Mouse (Mus musculus) adipocyte (in vitro differentiated cells): Measurements from ENCODE around the gene Mindy2.

Experiments
- DNase-seq: peaks from one replicate; pipeline ENCODE4 v3.0.0-alpha.2; 2016; ENCODE audit warnings: low spot score

Gene Mindy2

DNA sequence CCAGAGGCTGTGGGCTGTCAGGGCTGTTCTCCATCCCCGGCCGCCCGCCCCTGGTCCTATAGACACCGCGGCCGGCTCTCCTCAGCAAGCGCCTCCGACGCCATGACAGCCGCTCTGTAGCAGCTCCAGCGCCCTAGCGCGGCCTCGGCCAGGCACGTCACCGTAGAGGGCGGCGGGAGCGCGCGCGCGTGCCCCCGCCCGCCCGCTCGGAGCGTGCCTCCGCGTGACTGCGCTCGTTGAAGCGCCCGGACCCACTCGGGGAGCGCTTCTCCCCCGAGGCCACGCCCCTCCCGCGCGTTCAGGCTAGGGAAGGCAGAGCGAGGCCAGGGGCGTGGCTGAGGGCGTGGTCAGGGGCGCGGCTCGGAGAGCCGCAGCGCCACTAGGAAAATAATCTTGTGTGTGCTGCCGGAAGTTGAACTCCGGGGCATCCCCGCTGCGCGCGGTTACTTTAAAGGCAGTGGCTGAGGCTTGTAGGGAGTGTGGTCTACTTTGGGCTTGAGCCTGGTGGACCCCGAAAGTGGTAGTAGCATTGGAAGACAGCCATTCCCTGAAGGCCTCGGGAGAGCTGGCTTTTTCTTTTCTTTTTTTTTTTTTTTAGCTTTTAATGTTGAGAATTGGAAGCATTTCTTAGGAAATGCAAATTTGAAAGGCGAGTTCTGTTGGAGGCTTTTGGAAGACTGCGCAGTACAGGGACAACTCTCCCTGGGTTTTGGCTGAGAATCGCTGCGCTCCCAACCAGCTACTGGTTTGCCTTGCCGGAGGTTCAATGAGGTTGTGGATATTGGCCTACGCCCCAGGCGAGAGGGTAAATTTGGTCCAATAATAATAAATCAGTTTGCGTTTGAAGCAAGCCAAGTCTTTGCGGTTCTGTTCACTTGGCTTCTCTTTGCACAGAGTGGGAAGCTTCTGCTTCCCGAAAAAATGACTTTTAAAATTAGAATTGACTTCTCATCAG is at the start of gene Mindy2:
Gene Mindy2 (minus strand): TSS at position 162 of the 955 bp plus-strand sequence.
- peak; percentile 97 for DNase-seq

DNA sequence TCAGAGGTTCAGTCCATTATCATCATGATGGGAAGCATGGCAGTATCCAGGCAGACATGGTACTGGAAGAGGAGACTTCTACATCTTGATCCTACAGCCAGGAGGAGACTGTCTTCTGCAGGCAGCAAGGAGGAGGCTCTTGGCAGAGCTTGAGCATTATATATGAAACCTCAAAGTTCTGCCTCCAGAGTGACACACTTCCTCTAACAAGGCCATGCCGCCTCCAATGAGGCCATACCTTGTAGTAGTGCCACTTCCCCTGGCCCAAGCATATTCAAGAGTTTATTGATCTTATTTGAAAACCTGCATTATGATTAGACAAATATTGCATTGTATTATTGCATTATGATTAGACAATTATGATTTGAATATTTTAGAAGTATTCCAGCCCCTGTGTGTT is 49.5 kb upstream of the Mindy2 start:
- DNase-seq, result no peak

- no peak for DNase-seq
Measured at GRCm38 (mm10) chr9:70703597-70704203, 46.7 kb upstream of the Mindy2 start.

DNA sequence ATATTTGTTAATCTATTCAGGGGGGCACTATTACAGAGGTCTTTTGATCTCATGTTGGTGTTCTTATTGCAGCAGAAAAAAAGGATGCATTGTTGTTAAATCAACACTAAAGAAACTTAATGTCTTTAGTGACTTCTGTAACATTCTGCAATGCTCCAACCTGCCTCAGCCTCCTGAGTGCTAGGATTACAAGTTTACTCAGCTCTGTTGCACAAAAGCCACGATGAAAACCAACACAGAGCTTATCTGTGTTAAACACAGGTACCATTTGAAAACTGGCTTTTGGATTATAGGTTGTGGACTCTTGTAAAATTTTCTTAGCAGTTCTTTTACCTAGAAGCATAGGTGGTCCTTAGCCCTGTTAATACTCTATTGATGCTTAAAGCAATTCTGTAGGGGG is 41.1 kb upstream of the Mindy2 start:
- no peak for DNase-seq

- no peak for DNase-seq
Measured at GRCm38 (mm10) chr9:70695723-70696122, 38.7 kb upstream of the Mindy2 start.

DNA sequence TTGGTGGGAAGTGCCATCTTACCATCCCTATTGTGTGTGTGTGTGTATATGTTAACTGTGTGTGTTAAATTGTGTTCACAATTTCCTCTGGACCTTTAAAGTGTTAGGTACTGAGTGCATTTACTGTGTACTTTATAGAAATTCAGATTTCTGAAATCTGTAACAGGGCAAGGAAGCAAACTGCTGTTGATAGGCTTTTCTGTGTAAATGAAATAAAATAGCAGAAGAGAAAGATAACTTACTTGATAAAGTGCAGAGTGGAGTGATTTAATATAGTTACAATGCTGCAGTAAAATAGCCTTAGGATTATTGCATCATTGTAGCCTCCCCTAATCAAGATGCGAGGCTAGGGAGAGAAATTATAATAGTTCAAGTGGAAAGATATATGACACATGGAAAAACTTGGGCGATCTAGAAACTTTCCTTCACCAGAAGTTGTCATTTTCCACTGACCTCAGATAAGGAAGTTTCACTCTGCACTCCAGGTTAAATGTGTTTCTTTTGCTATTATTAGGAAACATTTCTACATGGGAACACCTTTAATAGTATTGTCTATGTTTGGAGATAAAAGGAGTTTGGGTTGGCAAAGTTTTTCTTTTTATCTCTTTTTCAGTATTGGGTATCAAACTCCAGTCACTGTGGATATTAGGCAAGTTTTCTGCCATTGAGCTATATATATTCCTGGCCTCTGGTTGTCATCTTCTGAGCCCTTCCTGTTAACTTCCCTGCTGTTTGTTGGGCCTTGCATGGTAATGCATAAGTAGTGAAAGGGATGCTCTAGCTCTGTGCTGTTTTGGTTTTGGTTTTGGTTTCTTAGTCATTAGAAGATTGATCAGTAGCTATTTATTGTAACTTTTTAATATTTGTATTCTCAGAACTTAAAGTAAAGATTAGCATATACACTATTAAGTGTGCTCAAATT is 35.1 kb upstream of the Mindy2 start:
- no peak for DNase-seq

- no peak for DNase-seq
Measured at GRCm38 (mm10) chr9:70690579-70690978, 33.6 kb upstream of the Mindy2 start.

DNA sequence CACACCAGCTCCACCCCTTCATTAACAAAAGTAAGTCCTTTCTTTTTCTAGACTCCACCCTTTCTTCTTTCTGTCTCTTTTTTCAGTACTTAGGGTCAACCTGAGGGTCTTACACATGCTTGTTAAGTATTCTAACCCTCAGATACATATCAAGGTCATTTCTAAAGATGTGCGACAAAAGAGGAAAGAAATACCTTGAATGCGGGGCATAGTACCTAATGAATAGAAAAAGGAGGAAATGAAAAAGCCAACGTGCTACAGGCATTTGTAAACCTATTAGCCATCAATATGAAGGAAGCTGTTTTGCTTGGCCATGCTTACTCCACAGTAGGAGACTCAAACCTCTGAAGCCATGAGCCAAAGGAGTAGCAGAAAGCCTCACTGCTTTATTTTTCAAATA is 33.0 kb upstream of the Mindy2 start:
- no peak for DNase-seq

GRCm38 (mm10) chr9:70688301-70688968 is 31.5 kb upstream of the Mindy2 start:
- no peak for DNase-seq

DNA sequence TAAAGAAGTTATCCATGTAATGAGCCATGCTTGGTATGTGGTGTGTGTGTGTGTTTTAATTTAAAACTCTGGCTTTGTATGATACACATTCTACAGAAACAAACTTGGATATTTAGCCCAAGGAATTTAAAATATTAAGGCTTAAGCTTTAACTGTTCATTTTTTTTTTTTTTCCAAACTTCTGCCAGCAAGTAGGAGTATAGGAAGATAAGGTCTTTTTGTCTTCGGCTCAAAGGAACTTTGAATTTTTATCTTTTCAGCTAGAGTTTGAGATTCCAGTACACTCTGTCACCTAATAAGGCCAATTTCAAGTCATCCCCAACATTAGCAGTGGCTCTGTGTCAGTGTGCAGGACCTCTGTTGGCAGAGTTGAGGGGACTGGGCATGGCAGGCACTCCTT is 25.2 kb upstream of the Mindy2 start:
- no peak for DNase-seq

GRCm38 (mm10) chr9:70679132-70680091 is 22.4 kb upstream of the Mindy2 start:
- peak; percentile 44 for DNase-seq

- DNase-seq, result peak; percentile 97
Measured at GRCm38 (mm10) chr9:70678682-70679131, 21.7 kb upstream of the Mindy2 start, which contains the start of gene Adam10. TSS of gene Adam10 (plus strand) at chr9:70678997.

- DNase-seq, result no peak
Measured at GRCm38 (mm10) chr9:70675961-70676360, 19.0 kb upstream of the Mindy2 start.

DNA sequence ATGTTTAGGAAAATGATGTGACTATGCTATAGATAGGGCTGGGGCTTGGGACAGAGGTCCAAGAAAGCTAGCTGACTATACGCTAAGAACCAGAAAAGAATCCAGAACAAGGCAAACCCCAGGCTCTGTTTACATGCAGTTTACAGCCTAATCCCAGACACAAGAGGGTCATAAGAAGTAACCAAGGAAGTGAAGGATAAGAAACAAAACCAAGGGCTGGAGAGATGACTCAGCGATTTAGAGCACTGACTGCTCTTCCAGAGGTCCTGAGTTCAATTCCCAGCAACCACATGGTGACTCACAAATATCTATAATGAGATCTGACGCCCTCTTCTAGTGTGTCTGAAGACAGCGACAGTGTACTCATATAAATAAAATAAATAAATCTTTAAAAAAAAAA is 18.1 kb upstream of the Mindy2 start:
- no peak for DNase-seq

DNA sequence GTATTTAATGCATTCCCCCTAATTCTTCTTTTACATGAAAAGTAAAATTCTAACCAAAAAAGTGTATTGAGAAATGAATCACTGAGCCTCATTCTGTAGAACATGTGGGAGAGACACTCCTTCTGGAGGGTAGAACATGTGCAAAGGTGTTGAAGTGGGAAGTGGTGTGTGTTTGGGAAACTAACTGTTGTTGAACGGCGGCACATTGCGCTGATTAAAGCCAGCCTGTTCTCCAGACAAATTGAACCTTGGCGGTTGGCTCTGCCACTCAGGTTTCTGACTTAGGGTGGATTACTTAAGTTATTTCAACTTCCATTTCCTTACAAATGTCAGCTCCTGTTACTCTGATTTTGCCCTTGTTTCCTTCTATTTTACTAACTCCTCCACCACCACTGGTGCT is 16.7 kb upstream of the Mindy2 start:
- DNase-seq, result no peak

- peak; percentile 70 for DNase-seq
Measured at GRCm38 (mm10) chr9:70671772-70672579, 15.0 kb upstream of the Mindy2 start.

- no peak for DNase-seq
Measured at GRCm38 (mm10) chr9:70671278-70671677, 14.3 kb upstream of the Mindy2 start.

GRCm38 (mm10) chr9:70670381-70670780 is 13.4 kb upstream of the Mindy2 start:
- no peak for DNase-seq

DNA sequence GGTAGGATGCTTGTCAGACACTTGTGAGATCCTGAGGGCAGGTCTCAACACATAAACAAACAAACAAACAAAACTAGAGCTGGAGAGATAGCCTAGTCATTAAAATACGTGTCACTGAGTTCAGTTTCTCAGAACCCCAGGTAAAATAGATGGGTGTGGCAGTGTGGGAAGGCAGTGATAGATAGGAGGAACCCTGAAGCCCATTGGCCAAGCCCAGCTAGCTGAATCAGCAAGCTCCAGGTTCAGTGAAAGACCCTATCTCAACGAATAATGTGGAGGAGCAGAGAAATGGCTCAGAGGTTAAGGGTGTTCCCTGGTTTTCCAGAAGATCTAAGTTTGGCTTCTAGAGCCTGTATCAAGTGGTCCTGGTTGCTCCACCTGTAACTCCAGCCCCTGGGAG is 12.2 kb upstream of the Mindy2 start:
- no peak for DNase-seq

GRCm38 (mm10) chr9:70668048-70668447 is 11.1 kb upstream of the Mindy2 start:
- DNase-seq, result no peak
